Mouse (Mus musculus) forebrain, embryonic 16.5 days (tissue): ENCODE measurements around the gene Orc2. TPM values are rescaled to one million over a fixed set of nuclear protein-coding genes. Genes with fewer than 3 reads are reported as not detected.

Source experiments
- ATAC-seq: fragments of 200-750 bp; cut with Nextera tagmentation; 2 replicates; pipeline ENCODE4 v1.8.0; 2017; ENCODE audit warnings: mild to moderate bottlenecking, moderate library complexity
- H3K27ac ChIP-seq: fragments of 300-500 bp; sonication (generic); 2 replicates; pipeline ENCODE4 v1.5.1; 2014; ENCODE audit warnings: low read length, control low read depth
- H3K27me3 ChIP-seq: fragments of 300-500 bp; sonication (generic); replicated peaks from 2 replicates; pipeline ENCODE4 v1.6.1; 2014; ENCODE audit warnings: low read length; ENCODE audit not compliant: control insufficient read depth, insufficient read depth
- H3K36me3 ChIP-seq: fragments of 300-500 bp; sonication (generic); 2 replicates; pipeline ENCODE4 v1.6.1; 2014; ENCODE audit not compliant: control insufficient read depth, insufficient read depth
- H3K4me1 ChIP-seq: fragments of 300-500 bp; sonication (generic); replicated peaks from 2 replicates; pipeline ENCODE4 v1.6.1; 2014; ENCODE audit warnings: low read length; ENCODE audit not compliant: control insufficient read depth, insufficient read depth
- H3K4me2 ChIP-seq: fragments of 300-500 bp; sonication (generic); 2 replicates; pipeline ENCODE4 v1.6.1; 2014; ENCODE audit warnings: mild to moderate bottlenecking, low read length, control low read depth
- H3K4me3 ChIP-seq: fragments of 300-500 bp; sonication (generic); replicated peaks from 2 replicates; pipeline ENCODE4 v1.5.1; 2014; ENCODE audit warnings: mild to moderate bottlenecking, low read length, control low read depth
- H3K9ac ChIP-seq: fragments of 300-500 bp; sonication (generic); replicated peaks from 2 replicates; pipeline ENCODE4 v1.6.1; 2014; ENCODE audit warnings: low read depth, low read length, control low read depth
- H3K9me3 ChIP-seq: fragments of 300-500 bp; sonication (generic); 2 replicates; pipeline ENCODE4 v1.6.1; 2016; ENCODE audit warnings: low read length; ENCODE audit not compliant: control insufficient read depth
- WGBS: fragments of 180-500 bp; shearing (Covaris S2); extraction: QIAGEN DNeasy Blood & Tissue Kit; methylation state at CpG from one replicate; pipeline ENCODE4 v1.1.7; 2014; 5-methylcytosine and 5-hydroxymethylcytosine counted together
- polyA plus RNA-seq: library from polyadenylated mRNA; unstranded; fragments of >200 nt; fragmentation: Nextera tagmentation; extraction: Ambion mirVana; gene quantifications from 2 replicates; pipeline ENCODE4 v1.2.1, GENCODE M21; 2015

Orc2 gene
- polyA plus RNA-seq, 1 experiment from 2014 or later: 29.6 TPM

DNA sequence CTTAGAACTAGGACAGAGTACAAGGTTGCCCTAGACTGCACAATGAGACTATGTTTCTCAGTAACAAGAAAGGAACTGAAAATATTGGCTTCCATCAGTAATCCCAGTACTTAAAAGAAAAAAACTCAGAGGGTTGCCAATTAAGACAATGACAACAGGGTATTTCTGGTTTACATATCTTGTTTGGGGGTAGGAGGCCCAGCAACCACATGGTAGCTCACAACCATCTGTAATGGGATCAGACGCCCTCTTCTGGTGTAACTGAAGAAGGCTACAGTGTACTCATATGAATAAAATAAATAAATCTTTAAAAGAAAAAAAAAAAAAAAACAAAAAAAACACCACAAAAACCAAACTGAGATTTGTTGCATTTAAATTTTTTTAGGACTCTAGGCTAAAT, 89.5 kb downstream of the Orc2 start:
- H3K36me3 ChIP-seq: peaks cover 65% of the 10 kb centered on the region
- no peak overlapping the region for H3K4me3 ChIP-seq
- no peaks in the 10 kb centered on the region; the same call in 1 of the 2 replicates for H3K4me1 ChIP-seq
- no peak overlapping the region for H3K9ac ChIP-seq
- no peak for ATAC-seq
- no peak overlapping the region for H3K4me2 ChIP-seq
- no peaks in the 10 kb centered on the region for H3K9me3 ChIP-seq
- no peak overlapping the region for H3K27ac ChIP-seq
- H3K27me3 ChIP-seq: no peaks in the 10 kb centered on the region
- 48% methylated on average over 1 of the region's 1 CpGs for WGBS

Other genes with a start within 250 kb of the Orc2 start
- gene Aox2, start 226.8 kb downstream of the Orc2 start, polyA plus RNA-seq: 0.05 TPM in 1 of 2 replicates, not detected in the other
- 375 and 410 TPM in 2 replicates for gene Bzw1, start 112.2 kb downstream of the Orc2 start, polyA plus RNA-seq
- gene Clk1, start 81.0 kb downstream of the Orc2 start, polyA plus RNA-seq: 192 and 208 TPM in 2 replicates
- 65.8 and 68.1 TPM in 2 replicates for gene Nif3l1, start 60.0 kb downstream of the Orc2 start, polyA plus RNA-seq
- 54.1 and 61.4 TPM in 2 replicates for gene Ppil3, start 59.6 kb downstream of the Orc2 start, polyA plus RNA-seq
- 16.0 and 17.7 TPM in 2 replicates for gene Fam126b, start 81.2 kb upstream of the Orc2 start, polyA plus RNA-seq
- gene Ndufb3, start 81.3 kb upstream of the Orc2 start, polyA plus RNA-seq: 161 and 165 TPM in 2 replicates
- gene Als2cr12, start 190.9 kb upstream of the Orc2 start, polyA plus RNA-seq: not detected in 2 replicates
- gene Cflar, start 206.4 kb upstream of the Orc2 start, polyA plus RNA-seq: 15.8 and 18.1 TPM in 2 replicates